Mouse (Mus musculus): ENCODE data around the gene Man1c1. TPM values are rescaled to one million over a fixed set of nuclear protein-coding genes. Genes with fewer than 3 reads are reported as not detected.

Man1c1 gene
- polyA plus RNA-seq, 1 experiment from 2014 or later, result 1.3 TPM

DNA sequence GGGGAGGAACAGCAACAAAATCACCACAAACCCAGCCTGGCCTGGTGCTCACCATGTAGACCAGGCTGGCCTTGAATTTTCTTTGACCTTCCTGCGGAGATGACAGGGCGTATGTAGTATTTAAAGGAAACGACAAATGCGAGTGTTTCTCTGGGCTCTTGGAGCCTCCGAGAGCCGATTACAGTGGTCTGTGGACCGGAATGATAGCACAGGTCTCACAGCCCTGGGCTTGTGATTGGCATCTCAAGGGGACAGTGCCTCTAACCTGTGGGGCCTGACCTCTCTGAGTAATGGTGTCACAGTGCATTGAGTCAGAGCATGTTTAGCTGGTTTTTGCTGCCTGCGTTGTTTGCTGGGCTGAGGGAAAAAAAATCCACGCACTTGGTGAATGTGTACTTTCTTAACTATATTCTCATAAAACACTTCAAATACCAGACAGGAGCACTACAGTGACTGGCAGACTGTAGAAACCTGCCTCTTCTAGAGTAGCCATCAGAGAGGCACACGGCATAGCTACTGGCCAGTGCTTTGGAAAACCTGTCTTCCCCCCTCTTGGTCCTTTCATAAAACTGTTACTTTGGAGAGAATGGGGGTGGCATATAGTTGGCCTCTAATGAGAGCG, 189.7 kb downstream of the Man1c1 start:
- Histone ChIP-seq H3K4me3 (ENCODE audit: low read length) (no peak overlapping the region), H3K4me2 (ENCODE audit: low read depth, low read length) (no peak overlapping the region), H3K9ac (ENCODE audit: low read depth, low read length) (peak overlapping the region; percentile 33; the same call in 1 of the 2 replicates), H3K27me3 (replicated peaks; ENCODE audit: control insufficient read depth, insufficient read depth, low read length) (no peaks in the 10 kb centered on the region), H3K36me3 (ENCODE audit: control insufficient read depth, insufficient read depth, low read length) (no peaks in the 10 kb centered on the region), H3K9me3 (ENCODE audit: control insufficient read depth, low read length) (no peaks in the 10 kb centered on the region), H3K4me1 (ENCODE audit: control insufficient read depth, insufficient read depth, low read length) (peaks cover 24% of the 10 kb centered on the region), H3K27ac (ENCODE audit: low read length) (peak overlapping the region; percentile 41; the same call in 1 of the 2 replicates)
- ATAC-seq, result no peak
- 82% methylated on average over 11 of the region's 11 CpGs for WGBS

- WGBS, result 13% methylated on average over 15 of the region's 15 CpGs
- H3K4me3 ChIP-seq (ENCODE audit: low read length), result peak overlapping the region; percentile 32
- H3K4me1 ChIP-seq (ENCODE audit: control insufficient read depth, insufficient read depth, low read length), result peaks cover 24% of the 10 kb centered on the region
- no peaks in the 10 kb centered on the region for H3K9me3 ChIP-seq (ENCODE audit: control insufficient read depth, low read length)
- H3K27ac ChIP-seq (ENCODE audit: low read length), result no peak overlapping the region
- H3K27me3 ChIP-seq (replicated peaks; ENCODE audit: control insufficient read depth, insufficient read depth, low read length), result no peaks in the 10 kb centered on the region
- H3K9ac ChIP-seq (ENCODE audit: low read depth, low read length), result no peak overlapping the region; the same call in 1 of the 2 replicates
- H3K36me3 ChIP-seq (ENCODE audit: control insufficient read depth, insufficient read depth, low read length), result no peaks in the 10 kb centered on the region
- H3K4me2 ChIP-seq (ENCODE audit: low read depth, low read length), result peak overlapping the region; percentile 44
- peak; percentile 43 for ATAC-seq
Measured at GRCm38 (mm10) chr4:134512798-134513197, 191.3 kb downstream of the Man1c1 start.

DNA sequence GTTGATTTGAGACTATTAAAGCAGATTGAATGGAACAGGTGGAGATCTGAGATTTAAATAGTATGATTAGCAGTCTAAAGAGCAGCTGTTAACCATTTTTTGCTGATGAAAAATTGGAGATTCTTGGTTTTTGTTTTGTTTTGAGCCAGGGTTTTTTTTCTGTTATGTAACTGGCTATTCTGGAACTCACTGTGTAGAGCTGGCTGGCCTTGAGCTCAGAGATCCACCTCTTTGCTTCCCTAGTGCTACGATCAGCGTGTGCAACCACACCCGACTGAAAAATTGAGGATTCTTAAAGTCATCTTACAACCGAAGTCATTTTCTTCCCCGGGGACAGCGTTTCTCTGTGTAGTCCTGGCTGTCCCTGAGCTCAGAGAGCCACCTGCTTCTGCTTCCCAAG, 192.4 kb downstream of the Man1c1 start:
- Histone ChIP-seq H3K9me3 (ENCODE audit: control insufficient read depth, low read length) (no peaks in the 10 kb centered on the region), H3K4me2 (ENCODE audit: low read depth, low read length) (peak overlapping the region; percentile 89), H3K27ac (ENCODE audit: low read length) (no peak overlapping the region), H3K27me3 (replicated peaks; ENCODE audit: control insufficient read depth, insufficient read depth, low read length) (no peaks in the 10 kb centered on the region), H3K4me1 (ENCODE audit: control insufficient read depth, insufficient read depth, low read length) (peaks cover 17% of the 10 kb centered on the region), H3K36me3 (ENCODE audit: control insufficient read depth, insufficient read depth, low read length) (0 out of 2 replicates have a peak, but pooled peaks cover 6% of the 10 kb centered on the region), H3K9ac (ENCODE audit: low read depth, low read length) (peak overlapping the region; percentile 40; the same call in 1 of the 2 replicates), H3K4me3 (ENCODE audit: low read length) (peak overlapping the region; percentile 70)
- no peak for ATAC-seq
- 47% methylated on average over 6 of the region's 6 CpGs for WGBS

Small RNA genes within 50 kb of the gene (microRNA-seq; reads per million reads assigned to microRNA genes)
- not detected for gene Mir6403

Other genes with a start within 250 kb of the Man1c1 start
- gene Stmn1, start 236.0 kb downstream of the Man1c1 start, polyA plus RNA-seq (2015; fragmentation: Nextera tagmentation; extraction: Ambion mirVana), result 982 and 1,127 TPM in 2 replicates
- 23.6 and 32.1 TPM in 2 replicates for gene Paqr7, start 207.6 kb downstream of the Man1c1 start, polyA plus RNA-seq (2015; fragmentation: Nextera tagmentation; extraction: Ambion mirVana)
- gene Aunip, start 193.3 kb downstream of the Man1c1 start, polyA plus RNA-seq (2015; fragmentation: Nextera tagmentation; extraction: Ambion mirVana), result 14.4 and 14.6 TPM in 2 replicates
- 97.1 and 97.5 TPM in 2 replicates for gene Mtfr1l, start 168.9 kb downstream of the Man1c1 start, polyA plus RNA-seq (2015; fragmentation: Nextera tagmentation; extraction: Ambion mirVana)
- gene Selenon, start 152.1 kb downstream of the Man1c1 start, polyA plus RNA-seq (2015; fragmentation: Nextera tagmentation; extraction: Ambion mirVana), result 4.7 and 5.5 TPM in 2 replicates
- gene Ldlrap1, start 63.7 kb upstream of the Man1c1 start, polyA plus RNA-seq (2015; fragmentation: Nextera tagmentation; extraction: Ambion mirVana), result 19.0 and 19.6 TPM in 2 replicates
- gene Maco1, start 149.1 kb upstream of the Man1c1 start, polyA plus RNA-seq (2015; fragmentation: Nextera tagmentation; extraction: Ambion mirVana), result 22.5 and 25.7 TPM in 2 replicates
- 3.6 and 10.1 TPM in 2 replicates for gene Rhd, start 160.2 kb upstream of the Man1c1 start, polyA plus RNA-seq (2015; fragmentation: Nextera tagmentation; extraction: Ambion mirVana)
- gene Tmem50a, start 210.7 kb upstream of the Man1c1 start, polyA plus RNA-seq (2015; fragmentation: Nextera tagmentation; extraction: Ambion mirVana), result 146 and 155 TPM in 2 replicates
- 462 and 467 TPM in 2 replicates for gene Rsrp1, start 219.3 kb upstream of the Man1c1 start, polyA plus RNA-seq (2015; fragmentation: Nextera tagmentation; extraction: Ambion mirVana)
- gene Syf2, start 226.6 kb upstream of the Man1c1 start, polyA plus RNA-seq (2015; fragmentation: Nextera tagmentation; extraction: Ambion mirVana), result 62.6 and 65.0 TPM in 2 replicates